Mouse (Mus musculus) myocyte (in vitro differentiated cells): ENCODE data around the gene Plxnc1. TPM values are rescaled to one million over a fixed set of nuclear protein-coding genes. Genes with fewer than 3 reads are reported as not detected.

Source experiments
- H3K27me3 ChIP-seq: one replicate; pipeline ENCODE4 v1.6.1; 2011; ENCODE audit not compliant: control insufficient read depth, insufficient read depth, insufficient read length
- H3K36me3 ChIP-seq: one replicate; pipeline ENCODE4 v1.6.1; 2011; ENCODE audit not compliant: control insufficient read depth, insufficient read depth
- H3K4me2 ChIP-seq: one replicate; pipeline ENCODE4 v1.6.1; 2011; ENCODE audit warnings: low read depth, control low read depth
- H3K4me3 ChIP-seq: one replicate; pipeline ENCODE4 v1.5.1; 2011; ENCODE audit warnings: mild to moderate bottlenecking, control low read depth, moderate library complexity
- H3K79me2 ChIP-seq: one replicate; pipeline ENCODE4 v1.6.1; 2011; ENCODE audit not compliant: control insufficient read depth, insufficient read depth
- H3ac ChIP-seq: one replicate; pipeline ENCODE4 v1.6.1; 2011; ENCODE audit not compliant: control insufficient read depth, insufficient read length
- CEBPB ChIP-seq: IDR thresholded peaks from 2 replicates; pipeline ENCODE4 v1.6.1; 2011; ENCODE audit warnings: mild to moderate bottlenecking, moderate library complexity; ENCODE audit not compliant: poor library complexity, insufficient read depth, severe bottlenecking
- E2F4 ChIP-seq: IDR thresholded peaks from one replicate; pipeline ENCODE4 v1.6.1; 2011; ENCODE audit warnings: mild to moderate bottlenecking, control low read depth, moderate library complexity; ENCODE audit not compliant: insufficient read depth
- MAX ChIP-seq: IDR thresholded peaks from one replicate; pipeline ENCODE4 v1.6.1; 2011; ENCODE audit warnings: low read depth, mild to moderate bottlenecking, control low read depth
- MYOD1 ChIP-seq, 3 experiments: IDR thresholded peaks; one replicate each; pipeline ENCODE4 v1.6.1; 2011; ENCODE audit warnings: control low read depth in 2 of 3, low read depth in 2 of 3, mild to moderate bottlenecking in 2 of 3, moderate library complexity in 1 of 3; ENCODE audit not compliant: insufficient read length in 2 of 3, control insufficient read depth in 1 of 3
- MYOG ChIP-seq, 3 experiments: IDR thresholded peaks; one replicate each; pipeline ENCODE4 v1.6.1; 2011; ENCODE audit warnings: control low read depth in 2 of 3, low read depth in 2 of 3, mild to moderate bottlenecking in 2 of 3; ENCODE audit not compliant: insufficient read length in 2 of 3, control insufficient read depth in 1 of 3, insufficient read depth in 1 of 3
- POLR2A ChIP-seq: IDR thresholded peaks from one replicate; pipeline ENCODE4 v1.6.1; 2011; ENCODE audit warnings: low read depth, mild to moderate bottlenecking, control low read depth, moderate library complexity; ENCODE audit not compliant: insufficient read length
- POLR2AphosphoS2 ChIP-seq: IDR thresholded peaks from one replicate; pipeline ENCODE4 v1.6.1; 2011; ENCODE audit warnings: low read depth, control low read depth; ENCODE audit not compliant: insufficient read length
- REST ChIP-seq: IDR thresholded peaks from one replicate; pipeline ENCODE4 v1.6.1; 2011; ENCODE audit warnings: mild to moderate bottlenecking, control low read depth, moderate library complexity; ENCODE audit not compliant: insufficient read depth, insufficient read length
- SRF ChIP-seq: IDR thresholded peaks from one replicate; pipeline ENCODE4 v1.6.1; 2011; ENCODE audit warnings: low read depth; ENCODE audit not compliant: control insufficient read depth, insufficient read length
- TCF12 ChIP-seq: IDR thresholded peaks from one replicate; pipeline ENCODE4 v1.6.1; 2011; ENCODE audit warnings: mild to moderate bottlenecking, control low read depth; ENCODE audit not compliant: poor library complexity, insufficient read depth, severe bottlenecking
- TCF3 ChIP-seq: IDR thresholded peaks from one replicate; pipeline ENCODE4 v1.6.1; 2011; ENCODE audit warnings: low read depth, control low read depth; ENCODE audit not compliant: insufficient read length
- USF1 ChIP-seq: IDR thresholded peaks from one replicate; pipeline ENCODE4 v1.6.1; 2011; ENCODE audit warnings: low read depth, mild to moderate bottlenecking, control low read depth, moderate library complexity
- polyA plus RNA-seq: library from polyadenylated mRNA; unstranded; fragments of >200 nt; fragmentation: generic; extraction: Trizol; gene quantifications from one replicate; pipeline ENCODE4 v1.2.1, GENCODE M21; 2012; ENCODE audit warnings: missing spikeins

Gene Plxnc1
- polyA plus RNA-seq, 1 experiment, result not detected

GRCm38 (mm10) chr10:94849930-94850329 is 94.7 kb downstream of the Plxnc1 start:
- Histone ChIP-seq H3K36me3 (no peaks in the 10 kb centered on the region), H3K4me2 (no peak overlapping the region), H3K27me3 (peaks cover 37% of the 10 kb centered on the region), H3K79me2 (no peaks in the 10 kb centered on the region), H3ac (no peak overlapping the region), H3K4me3 (no peak overlapping the region)
- TF ChIP-seq TCF3 (no peak), E2F4 (no peak), CEBPB (no peak), REST (no peak), MYOD1 (IDR thresholded peaks at IDR 0.05; ENCODE audit: control insufficient read depth in 1 of 3, insufficient read length in 2 of 3, low read depth in 2 of 3) (no peak), POLR2A (no peak), MAX (no peak), SRF (no peak), POLR2AphosphoS2 (no peak), USF1 (no peak), TCF12 (no peak)

DNA sequence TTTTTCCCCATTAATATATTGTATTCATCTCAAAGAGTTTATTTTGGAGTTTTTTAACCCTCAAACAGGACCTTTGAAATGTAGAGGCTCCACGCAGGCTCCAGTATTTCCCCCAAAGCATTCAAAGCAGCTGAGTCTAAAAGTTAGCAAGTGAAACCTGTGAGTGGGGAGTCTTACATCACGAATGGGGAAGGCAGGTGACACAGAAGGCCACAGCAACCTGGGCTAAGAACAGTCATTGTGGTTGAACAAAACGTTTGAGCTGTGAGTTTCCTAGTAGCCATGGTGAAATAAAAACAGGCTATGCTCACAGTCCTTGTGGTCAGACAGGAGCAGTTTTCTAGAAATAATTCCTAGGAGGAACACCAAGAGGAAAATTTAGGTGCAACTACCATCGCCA is 95.3 kb downstream of the Plxnc1 start:
- no peaks in the 10 kb centered on the region for H3K36me3 ChIP-seq

DNA sequence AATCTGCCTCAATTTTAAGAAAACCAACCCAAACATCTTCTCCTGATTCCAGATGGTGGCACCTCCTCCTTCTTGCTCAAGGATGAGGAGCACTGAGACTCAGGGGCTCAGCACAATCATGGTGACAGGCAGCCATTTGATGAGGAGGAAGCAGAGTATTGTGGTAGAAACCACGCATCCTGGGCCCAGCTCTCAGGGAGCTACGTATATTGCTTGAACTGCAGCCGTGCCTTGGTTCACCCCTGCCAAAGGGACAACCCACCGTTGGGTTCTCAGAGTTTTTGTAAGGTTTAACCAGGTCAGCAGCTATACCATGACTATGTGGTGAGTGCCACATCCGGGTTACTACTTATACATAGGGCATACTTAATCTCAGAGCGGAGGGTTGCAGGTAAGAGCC is 96.3 kb downstream of the Plxnc1 start:
- no peaks in the 10 kb centered on the region for H3K36me3 ChIP-seq
- TF ChIP-seq TCF3 (no peak), REST (no peak), MYOG (IDR thresholded peaks at IDR 0.05; ENCODE audit: control insufficient read depth in 1 of 3, insufficient read depth in 1 of 3, insufficient read length in 2 of 3, low read depth in 2 of 3) (no peak), E2F4 (no peak), CEBPB (no peak), POLR2AphosphoS2 (no peak), TCF12 (no peak), MAX (no peak), MYOD1 (IDR thresholded peaks at IDR 0.05; ENCODE audit: control insufficient read depth in 1 of 3, insufficient read length in 2 of 3, low read depth in 2 of 3) (no peak), POLR2A (no peak)
- H3K4me3 ChIP-seq, result no peak overlapping the region
- H3K27me3 ChIP-seq, result peaks cover 40% of the 10 kb centered on the region
- no peak overlapping the region for H3ac ChIP-seq
- H3K4me2 ChIP-seq, result no peak overlapping the region
- no peaks in the 10 kb centered on the region for H3K79me2 ChIP-seq

More for the DNA sequence above, 95.3 kb downstream of the Plxnc1 start:
- Histone ChIP-seq H3K79me2 (no peaks in the 10 kb centered on the region), H3K4me3 (no peak overlapping the region), H3K4me2 (no peak overlapping the region), H3ac (no peak overlapping the region), H3K27me3 (peaks cover 40% of the 10 kb centered on the region)
- TF ChIP-seq POLR2AphosphoS2 (no peak), REST (no peak), MAX (no peak), CEBPB (no peak), USF1 (no peak), MYOD1 (IDR thresholded peaks at IDR 0.05; ENCODE audit: control insufficient read depth in 1 of 3, insufficient read length in 2 of 3, low read depth in 2 of 3) (no peak), POLR2A (no peak), TCF3 (no peak), SRF (no peak), MYOG (IDR thresholded peaks at IDR 0.05; ENCODE audit: control insufficient read depth in 1 of 3, insufficient read depth in 1 of 3, insufficient read length in 2 of 3, low read depth in 2 of 3) (no peak), E2F4 (no peak), TCF12 (no peak)

DNA sequence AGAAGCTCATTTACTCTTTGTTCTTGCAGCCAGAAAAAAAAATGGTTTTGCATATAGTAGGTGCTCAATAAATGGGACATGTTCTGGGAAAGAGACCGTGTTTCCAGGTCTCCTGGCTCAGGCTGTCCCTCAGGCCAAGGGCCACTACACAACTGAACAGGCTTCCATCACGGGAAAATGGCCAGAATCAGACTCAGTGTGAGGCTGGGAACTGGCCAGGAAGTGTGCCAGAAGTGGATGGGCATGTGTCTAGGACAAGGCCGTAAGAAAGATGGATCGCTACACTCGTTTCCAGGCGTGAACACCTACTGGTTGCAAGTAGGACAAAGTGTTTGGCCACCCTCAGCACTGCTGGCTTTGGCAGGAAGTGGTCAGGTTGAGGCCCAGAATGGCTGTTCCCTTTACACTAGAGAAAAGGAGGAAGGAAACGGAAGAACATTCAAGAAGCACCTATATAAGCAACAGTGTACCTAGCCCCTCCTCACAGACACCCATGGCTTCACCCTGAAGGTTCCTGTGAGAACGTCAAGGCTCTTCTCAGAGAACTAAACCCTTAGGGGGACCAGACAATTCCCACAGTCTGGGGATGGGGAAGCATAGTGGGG is 98.0 kb downstream of the Plxnc1 start:
- H3ac ChIP-seq, result no peak overlapping the region

DNA sequence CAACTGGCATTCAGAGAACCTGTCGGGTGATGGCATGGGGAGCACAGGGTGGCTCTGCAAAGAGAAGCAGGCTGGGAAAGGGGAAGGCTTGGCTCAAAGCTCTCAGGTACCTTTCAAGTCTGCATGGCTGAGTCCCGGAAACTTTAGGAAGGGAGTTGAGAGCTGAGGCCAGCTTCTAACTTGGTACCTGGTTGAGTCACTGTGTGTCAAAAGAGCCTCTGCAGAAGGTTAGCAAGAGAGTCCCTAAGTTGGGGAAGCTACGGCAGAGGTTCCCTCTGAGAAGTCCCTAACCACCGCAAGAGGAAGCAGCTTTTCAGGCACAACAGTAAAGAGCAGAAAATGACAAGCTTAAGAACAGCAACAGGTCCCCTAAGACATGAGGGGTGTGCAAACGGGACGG is 99.9 kb downstream of the Plxnc1 start:
- Histone ChIP-seq H3K79me2 (no peaks in the 10 kb centered on the region), H3ac (no peak overlapping the region), H3K4me3 (no peak overlapping the region), H3K36me3 (no peaks in the 10 kb centered on the region), H3K27me3 (peaks cover 37% of the 10 kb centered on the region), H3K4me2 (no peak overlapping the region)
- TF ChIP-seq TCF3 (no peak), SRF (no peak), CEBPB (no peak), POLR2AphosphoS2 (no peak), MYOD1 (IDR thresholded peaks at IDR 0.05; ENCODE audit: control insufficient read depth in 1 of 3, insufficient read length in 2 of 3, low read depth in 2 of 3) (no peak), REST (no peak), TCF12 (no peak), USF1 (no peak), MYOG (IDR thresholded peaks at IDR 0.05; ENCODE audit: control insufficient read depth in 1 of 3, insufficient read depth in 1 of 3, insufficient read length in 2 of 3, low read depth in 2 of 3) (no peak), MAX (no peak), E2F4 (no peak), POLR2A (no peak)

More for the DNA sequence above, 98.0 kb downstream of the Plxnc1 start:
- TF ChIP-seq SRF (no peak), TCF12 (no peak), POLR2A (no peak)
- no peak overlapping the region for H3K4me2 ChIP-seq
- peaks cover 48% of the 10 kb centered on the region for H3K27me3 ChIP-seq
- H3K79me2 ChIP-seq, result no peaks in the 10 kb centered on the region
- H3K4me3 ChIP-seq, result no peak overlapping the region
- no peaks in the 10 kb centered on the region for H3K36me3 ChIP-seq
